Mouse (Mus musculus): ENCODE measurements around the gene Gm17651. TPM values are rescaled to one million over a fixed set of nuclear protein-coding genes. Genes with fewer than 3 reads are reported as not detected.

Gm17651 gene
- polyA plus RNA-seq, 1 experiment from 2014 or later = not detected

- no peak overlapping the region for H3K27ac ChIP-seq (ENCODE audit: low read depth)
- H3K9me3 ChIP-seq (ENCODE audit: low read depth, low read length) = no peaks in the 10 kb centered on the region
- H3K36me3 ChIP-seq (ENCODE audit: insufficient read depth) = peaks cover 27% of the 10 kb centered on the region; the same call in 1 of the 2 replicates
- no peak overlapping the region for H3K4me2 ChIP-seq
- no peak for TF ChIP-seq CTCF (IDR thresholded peaks at IDR 0.05; ENCODE audit: low read depth)
- H3K4me1 ChIP-seq (ENCODE audit: insufficient read depth) = no peaks in the 10 kb centered on the region
- H3K9ac ChIP-seq = no peak overlapping the region
- no peak for ATAC-seq (ENCODE audit: insufficient read depth)
- no peak overlapping the region for H3K4me3 ChIP-seq (ENCODE audit: low read depth, low read length)
- 63% methylated on average over 8 of the region's 8 CpGs for WGBS
- no peak for DNase-seq
- no peaks in the 10 kb centered on the region for H3K27me3 ChIP-seq (ENCODE audit: insufficient read depth, low read length)
These were observed 13.3 kb downstream of the Gm17651 start for GRCm38 (mm10) chr3:97661206-97661605.

- H3K9ac ChIP-seq = no peak overlapping the region
- no peak for TF ChIP-seq CTCF (IDR thresholded peaks at IDR 0.05; ENCODE audit: low read depth)
- no peak overlapping the region for H3K27ac ChIP-seq (ENCODE audit: low read depth)
- no peaks in the 10 kb centered on the region for H3K27me3 ChIP-seq (ENCODE audit: insufficient read depth, low read length)
- peak overlapping the region; percentile 90; the same call in 1 of the 2 replicates for H3K4me2 ChIP-seq
- no peak for DNase-seq
- no peaks in the 10 kb centered on the region for H3K9me3 ChIP-seq (ENCODE audit: low read depth, low read length)
- H3K36me3 ChIP-seq (ENCODE audit: insufficient read depth) = peaks cover 18% of the 10 kb centered on the region; the same call in 1 of the 2 replicates
- no peak for ATAC-seq (ENCODE audit: insufficient read depth)
- no peaks in the 10 kb centered on the region for H3K4me1 ChIP-seq (ENCODE audit: insufficient read depth)
- 83% methylated on average over 7 of the region's 7 CpGs for WGBS
- no peak overlapping the region; the same call in 1 of the 2 replicates for H3K4me3 ChIP-seq (ENCODE audit: low read depth, low read length)
These were observed 14.7 kb downstream of the Gm17651 start for GRCm38 (mm10) chr3:97659746-97660145.

- under 1% methylated on average over 43 of the region's 50 CpGs for WGBS
- Histone ChIP-seq H3K27me3 (ENCODE audit: insufficient read depth, low read length) (no peaks in the 10 kb centered on the region), H3K4me2 (peak overlapping the region; percentile 90), H3K9ac (peak overlapping the region; percentile 64), H3K9me3 (ENCODE audit: low read depth, low read length) (no peaks in the 10 kb centered on the region), H3K27ac (ENCODE audit: low read depth) (no peak overlapping the region; the same call in 1 of the 2 replicates), H3K4me3 (ENCODE audit: low read depth, low read length) (peak overlapping the region; percentile 83), H3K4me1 (ENCODE audit: insufficient read depth) (no peaks in the 10 kb centered on the region), H3K36me3 (ENCODE audit: insufficient read depth) (peaks cover 6% of the 10 kb centered on the region; the same call in 1 of the 2 replicates)
- peak; percentile 81 for ATAC-seq (ENCODE audit: insufficient read depth)
- TF ChIP-seq CTCF (IDR thresholded peaks at IDR 0.05; ENCODE audit: low read depth) = no peak
- no peak for DNase-seq
These were observed 15.9 kb downstream of the Gm17651 start for GRCm38 (mm10) chr3:97658426-97659193.

GRCm38 (mm10) chr3:97657655-97658411, 16.7 kb downstream of the Gm17651 start, which contains the start of gene Prkab2:
Gene Prkab2, plus strand, starts transcription at chr3:97658193.
- no peaks in the 10 kb centered on the region for H3K4me1 ChIP-seq (ENCODE audit: insufficient read depth)
- no peaks in the 10 kb centered on the region for H3K27me3 ChIP-seq (ENCODE audit: insufficient read depth, low read length)
- no peak for TF ChIP-seq CTCF (IDR thresholded peaks at IDR 0.05; ENCODE audit: low read depth)
- H3K36me3 ChIP-seq (ENCODE audit: insufficient read depth) = peaks cover 2% of the 10 kb centered on the region; the same call in 1 of the 2 replicates
- no peaks in the 10 kb centered on the region for H3K9me3 ChIP-seq (ENCODE audit: low read depth, low read length)
- WGBS = 2% methylated on average over 46 of the region's 51 CpGs
- ATAC-seq (ENCODE audit: insufficient read depth) (peak; percentile 95), DNase-seq (peak; percentile 98)
- H3K27ac ChIP-seq (ENCODE audit: low read depth) = no peak within 1 kb of the TSS; the same call in 1 of the 2 replicates
- H3K4me3 ChIP-seq (ENCODE audit: low read depth, low read length) = peak within 1 kb of the TSS; percentile 83
- H3K4me2 ChIP-seq = peak within 1 kb of the TSS; percentile 90
- H3K9ac ChIP-seq = peak within 1 kb of the TSS; percentile 64

DNA sequence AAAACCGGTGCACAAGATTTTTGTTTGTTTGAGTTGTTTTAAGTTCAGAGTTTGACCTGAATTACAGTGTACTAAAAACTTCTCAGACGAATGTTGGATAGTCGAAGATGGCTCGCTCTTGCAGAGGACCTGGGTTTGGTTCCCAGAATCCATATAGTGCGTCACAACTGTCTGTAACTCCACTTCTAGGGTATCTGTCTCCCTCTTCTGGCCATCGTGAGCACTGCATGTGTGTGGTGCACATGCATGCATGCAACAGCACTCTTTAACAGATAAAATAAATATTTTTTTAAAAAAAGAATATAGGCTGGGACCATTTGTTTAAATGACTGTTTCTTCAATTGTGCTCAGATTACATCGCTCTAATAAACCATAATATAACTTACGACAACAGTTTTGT, 19.6 kb downstream of the Gm17651 start:
- no peaks in the 10 kb centered on the region for H3K9me3 ChIP-seq (ENCODE audit: low read depth, low read length)
- no peak overlapping the region for H3K4me2 ChIP-seq
- H3K4me1 ChIP-seq (ENCODE audit: insufficient read depth) = no peaks in the 10 kb centered on the region
- ATAC-seq (ENCODE audit: insufficient read depth) (no peak), DNase-seq (peak; percentile 42)
- TF ChIP-seq CTCF (IDR thresholded peaks at IDR 0.05; ENCODE audit: low read depth) = peak; percentile 56
- no peak overlapping the region for H3K27ac ChIP-seq (ENCODE audit: low read depth)
- H3K36me3 ChIP-seq (ENCODE audit: insufficient read depth) = no peaks in the 10 kb centered on the region
- no peaks in the 10 kb centered on the region for H3K27me3 ChIP-seq (ENCODE audit: insufficient read depth, low read length)
- H3K4me3 ChIP-seq (ENCODE audit: low read depth, low read length) = no peak overlapping the region
- 81% methylated on average over 8 of the region's 8 CpGs for WGBS
- no peak overlapping the region for H3K9ac ChIP-seq

GRCm38 (mm10) chr3:97653781-97654180, 20.7 kb downstream of the Gm17651 start:
- H3K27ac ChIP-seq (ENCODE audit: low read depth) = no peak overlapping the region
- ATAC-seq (ENCODE audit: insufficient read depth) (no peak), DNase-seq (no peak)
- H3K27me3 ChIP-seq (ENCODE audit: insufficient read depth, low read length) = no peaks in the 10 kb centered on the region
- TF ChIP-seq CTCF (IDR thresholded peaks at IDR 0.05; ENCODE audit: low read depth) = no peak
- H3K9me3 ChIP-seq (ENCODE audit: low read depth, low read length) = no peaks in the 10 kb centered on the region
- no peak overlapping the region for H3K4me2 ChIP-seq
- H3K4me3 ChIP-seq (ENCODE audit: low read depth, low read length) = no peak overlapping the region
- no peaks in the 10 kb centered on the region for H3K36me3 ChIP-seq (ENCODE audit: insufficient read depth)
- no peaks in the 10 kb centered on the region for H3K4me1 ChIP-seq (ENCODE audit: insufficient read depth)
- H3K9ac ChIP-seq = no peak overlapping the region
- 91% methylated on average over 5 of the region's 5 CpGs for WGBS

GRCm38 (mm10) chr3:97651604-97652003, 22.9 kb downstream of the Gm17651 start:
- no peaks in the 10 kb centered on the region for H3K36me3 ChIP-seq (ENCODE audit: insufficient read depth)
- H3K9ac ChIP-seq = no peak overlapping the region; the same call in 1 of the 2 replicates
- H3K4me2 ChIP-seq = no peak overlapping the region
- no peak for TF ChIP-seq CTCF (IDR thresholded peaks at IDR 0.05; ENCODE audit: low read depth)
- no peak overlapping the region for H3K27ac ChIP-seq (ENCODE audit: low read depth)
- no peaks in the 10 kb centered on the region for H3K27me3 ChIP-seq (ENCODE audit: insufficient read depth, low read length)
- DNase-seq = no peak
- no peak overlapping the region for H3K4me3 ChIP-seq (ENCODE audit: low read depth, low read length)
- WGBS = 68% methylated on average over 10 of the region's 10 CpGs
- no peaks in the 10 kb centered on the region for H3K4me1 ChIP-seq (ENCODE audit: insufficient read depth)
- H3K9me3 ChIP-seq (ENCODE audit: low read depth, low read length) = no peaks in the 10 kb centered on the region
- ATAC-seq (ENCODE audit: insufficient read depth) = no peak

Data from lung, embryonic 14.5 days (tissue).